Mouse (Mus musculus) neural tube, embryonic 12.5 days (tissue): ENCODE data around the gene Utrn. TPM values are rescaled to one million over a fixed set of nuclear protein-coding genes. Genes with fewer than 3 reads are reported as not detected.

ENCODE experiments used
- ATAC-seq: fragments of 200-750 bp; cut with Nextera tagmentation; 2 replicates; pipeline ENCODE4 v1.8.0; 2017; ENCODE audit warnings: low read depth, mild to moderate bottlenecking, moderate TSS enrichment, moderate library complexity; ENCODE audit not compliant: low FRiP score
- H3K27ac ChIP-seq: fragments of 300-500 bp; sonication (generic); 2 replicates; pipeline ENCODE4 v1.5.1; 2016
- H3K27me3 ChIP-seq: fragments of 300-500 bp; sonication (generic); replicated peaks from 2 replicates; pipeline ENCODE4 v1.6.1; 2016; ENCODE audit warnings: mild to moderate bottlenecking
- H3K36me3 ChIP-seq: fragments of 300-500 bp; sonication (generic); 2 replicates; pipeline ENCODE4 v1.6.1; 2016; ENCODE audit warnings: mild to moderate bottlenecking
- H3K4me1 ChIP-seq: fragments of 300-500 bp; sonication (generic); 2 replicates; pipeline ENCODE4 v1.6.1; 2016
- H3K4me2 ChIP-seq: fragments of 300-500 bp; sonication (generic); replicated peaks from 2 replicates; pipeline ENCODE4 v1.6.1; 2016; ENCODE audit warnings: mild to moderate bottlenecking
- H3K4me3 ChIP-seq: fragments of 300-500 bp; sonication (generic); 2 replicates; pipeline ENCODE4 v1.5.1; 2016
- H3K9ac ChIP-seq: fragments of 300-500 bp; sonication (generic); 2 replicates; pipeline ENCODE4 v1.6.1; 2016; ENCODE audit warnings: mild to moderate bottlenecking
- H3K9me3 ChIP-seq: fragments of 300-500 bp; sonication (generic); 2 replicates; pipeline ENCODE4 v1.6.1; 2016; ENCODE audit warnings: mild to moderate bottlenecking
- WGBS: fragments of 180-500 bp; shearing (Covaris S2); methylation state at CpG from one replicate; pipeline ENCODE4 v1.1.7; 2016; 5-methylcytosine and 5-hydroxymethylcytosine counted together
- polyA plus RNA-seq: library from polyadenylated mRNA; unstranded; fragments of >200 nt; fragmentation: Nextera tagmentation; extraction: Ambion mirVana; gene quantifications from 2 replicates; pipeline ENCODE4 v1.2.1, GENCODE M21; 2016

Gene Utrn
- polyA plus RNA-seq, 1 experiment from 2014 or later, result 44.4 TPM

DNA sequence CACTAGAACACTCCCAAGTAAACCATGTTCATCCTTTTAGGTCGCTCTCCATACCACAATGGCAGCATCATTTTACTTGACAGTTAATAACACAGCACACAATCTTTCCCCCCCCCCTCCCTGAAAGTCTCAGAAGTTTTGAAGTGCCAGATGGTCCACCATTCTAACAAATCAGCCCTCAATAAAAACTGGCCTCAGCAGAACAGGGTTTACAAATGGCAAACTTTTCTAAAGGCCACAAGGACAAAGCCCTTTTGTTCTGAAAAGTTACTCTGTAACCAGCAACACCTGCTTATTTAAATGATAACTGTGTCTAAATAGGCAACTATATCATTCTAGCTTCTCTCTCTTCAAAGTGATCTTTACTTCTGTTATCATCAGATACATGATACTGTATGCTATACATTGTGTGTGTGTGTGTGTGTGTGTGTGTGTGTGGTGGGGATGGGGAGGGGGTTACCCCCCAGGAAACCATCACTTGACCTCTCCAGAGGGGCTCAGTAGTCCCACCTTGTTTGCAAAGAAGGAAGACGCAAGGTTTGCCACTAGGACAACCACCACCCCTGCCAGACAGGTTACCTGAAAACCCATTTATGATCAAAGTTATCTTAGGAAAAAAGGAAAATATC is 315.0 kb downstream of the Utrn start:
- no peak for ATAC-seq
- 13% methylated on average over 2 of the region's 2 CpGs for WGBS
- Histone ChIP-seq H3K4me1 (peaks cover 25% of the 10 kb centered on the region), H3K9me3 (no peaks in the 10 kb centered on the region), H3K9ac (no peak overlapping the region), H3K4me2 (no peak overlapping the region), H3K36me3 (no peaks in the 10 kb centered on the region), H3K4me3 (no peak overlapping the region), H3K27me3 (no peaks in the 10 kb centered on the region), H3K27ac (no peak overlapping the region)

- 17% methylated on average over 5 of the region's 5 CpGs for WGBS
- H3K27ac ChIP-seq, result no peak overlapping the region
- peak; percentile 35; the same call in 1 of the 2 replicates for ATAC-seq
Observed at GRCm38 (mm10) chr10:12552890-12553278, 316.3 kb downstream of the Utrn start.

DNA sequence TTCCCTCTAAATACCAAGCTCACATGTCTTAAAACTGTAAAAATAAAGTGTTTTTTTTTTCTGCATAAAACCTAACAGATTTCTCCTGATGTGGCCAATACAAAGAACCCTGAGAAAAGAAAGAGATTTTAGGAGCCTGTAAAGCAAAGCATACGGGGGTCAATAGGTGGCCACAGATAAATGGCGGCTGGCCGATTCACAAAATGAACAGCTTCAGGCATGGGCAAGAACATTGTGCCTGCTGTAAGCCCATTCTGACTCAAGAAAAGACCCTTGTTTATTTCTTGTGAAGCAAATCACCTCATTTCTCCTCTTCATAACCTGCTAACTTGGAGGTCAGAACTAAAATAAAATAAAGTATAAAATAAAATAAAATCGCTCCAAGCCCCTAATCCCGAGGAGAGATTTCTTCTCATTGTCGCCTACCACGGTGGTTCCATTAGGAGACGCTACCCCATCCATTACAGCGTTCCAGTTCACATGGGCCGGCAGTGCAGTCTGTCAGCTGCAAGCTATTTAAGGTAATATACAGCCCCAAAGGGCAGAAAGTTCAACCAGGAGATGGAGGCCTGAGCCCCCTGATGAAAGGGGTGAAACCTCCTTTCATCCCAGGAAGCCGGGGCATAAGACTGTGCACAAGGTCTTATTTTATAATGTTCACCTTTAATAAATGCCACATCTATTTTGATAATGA is 316.8 kb downstream of the Utrn start:
- no peak overlapping the region for H3K27ac ChIP-seq
- H3K4me1 ChIP-seq, result peaks cover 40% of the 10 kb centered on the region
- peak overlapping the region; percentile 9; the same call in 1 of the 2 replicates for H3K4me2 ChIP-seq
- ATAC-seq, result peak; percentile 15; the same call in 1 of the 2 replicates
- no peaks in the 10 kb centered on the region for H3K9me3 ChIP-seq
- H3K4me3 ChIP-seq, result no peak overlapping the region
- WGBS, result 5% methylated on average over 11 of the region's 11 CpGs
- no peaks in the 10 kb centered on the region for H3K36me3 ChIP-seq
- H3K27me3 ChIP-seq, result no peaks in the 10 kb centered on the region
- no peak overlapping the region for H3K9ac ChIP-seq

More at GRCm38 (mm10) chr10:12552890-12553278, 316.3 kb downstream of the Utrn start:
- H3K9ac ChIP-seq, result no peak overlapping the region
- H3K9me3 ChIP-seq, result no peaks in the 10 kb centered on the region
- no peaks in the 10 kb centered on the region for H3K27me3 ChIP-seq
- H3K4me1 ChIP-seq, result peaks cover 37% of the 10 kb centered on the region
- no peaks in the 10 kb centered on the region for H3K36me3 ChIP-seq
- no peak overlapping the region for H3K4me2 ChIP-seq
- no peak overlapping the region for H3K4me3 ChIP-seq

DNA sequence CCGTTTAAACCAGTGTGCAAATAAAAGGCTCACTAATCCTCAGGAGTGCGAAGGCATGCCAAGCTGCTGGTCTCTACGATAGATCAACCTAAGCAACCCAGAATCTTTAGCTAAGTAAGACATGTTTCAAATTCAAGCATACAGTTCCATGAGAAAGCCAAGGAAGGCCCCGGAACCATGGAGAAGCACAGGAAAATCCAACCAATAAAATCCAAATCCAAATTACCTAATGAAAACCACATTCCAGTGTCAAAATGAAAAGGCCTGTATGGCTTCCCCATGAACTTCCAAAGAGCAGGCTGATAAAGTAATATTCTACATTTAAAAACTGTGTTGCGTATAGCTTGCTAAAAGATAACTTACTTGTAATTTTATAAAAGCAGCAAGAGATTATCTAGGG is 317.4 kb downstream of the Utrn start:
- H3K9ac ChIP-seq, result no peak overlapping the region
- H3K27me3 ChIP-seq, result no peaks in the 10 kb centered on the region
- H3K9me3 ChIP-seq, result no peaks in the 10 kb centered on the region
- 60% methylated on average over 5 of the region's 5 CpGs for WGBS
- peaks cover 45% of the 10 kb centered on the region for H3K4me1 ChIP-seq
- ATAC-seq, result no peak
- H3K36me3 ChIP-seq, result no peaks in the 10 kb centered on the region
- H3K27ac ChIP-seq, result no peak overlapping the region
- no peak overlapping the region for H3K4me2 ChIP-seq
- H3K4me3 ChIP-seq, result no peak overlapping the region

DNA sequence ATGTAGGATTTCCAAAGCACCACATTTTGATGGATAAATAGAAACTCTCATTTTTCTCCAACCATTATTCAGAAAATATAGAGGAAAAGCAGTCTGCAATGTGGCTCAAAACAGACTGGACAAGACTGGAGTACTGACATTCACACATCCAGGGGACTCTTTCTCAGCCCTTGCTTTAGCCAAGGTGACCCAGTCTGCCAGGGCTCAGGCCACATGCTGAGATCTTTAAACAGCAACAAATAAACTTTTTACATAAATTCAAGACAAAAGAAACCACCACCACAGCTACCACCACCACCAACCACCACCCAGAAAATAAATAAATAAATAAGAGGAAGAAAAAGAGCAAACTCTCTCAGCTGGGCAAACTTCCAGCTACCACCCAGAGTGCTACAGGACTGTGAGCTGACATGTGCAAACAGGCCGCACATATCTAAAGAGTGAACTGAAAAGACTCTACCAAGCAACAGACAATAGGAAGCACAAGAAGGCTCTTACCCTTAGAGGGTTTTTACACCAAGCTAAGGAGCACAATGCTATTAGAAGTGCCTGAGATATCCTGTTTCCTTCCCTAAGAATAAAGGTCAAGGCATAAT is 319.1 kb downstream of the Utrn start:
- peaks cover 47% of the 10 kb centered on the region for H3K4me1 ChIP-seq
- no peak overlapping the region for H3K9ac ChIP-seq
- no peaks in the 10 kb centered on the region for H3K36me3 ChIP-seq
- no peak overlapping the region for H3K4me2 ChIP-seq
- WGBS, result 13% methylated on average over 1 of the region's 1 CpGs
- no peaks in the 10 kb centered on the region for H3K9me3 ChIP-seq
- ATAC-seq, result no peak
- H3K27ac ChIP-seq, result no peak overlapping the region
- H3K4me3 ChIP-seq, result no peak overlapping the region
- no peaks in the 10 kb centered on the region for H3K27me3 ChIP-seq

- Histone ChIP-seq H3K27ac (no peak overlapping the region), H3K4me2 (peak overlapping the region; percentile 67), H3K4me3 (no peak overlapping the region), H3K4me1 (peaks cover 46% of the 10 kb centered on the region), H3K27me3 (no peaks in the 10 kb centered on the region), H3K9ac (no peak overlapping the region), H3K9me3 (no peaks in the 10 kb centered on the region), H3K36me3 (no peaks in the 10 kb centered on the region)
- ATAC-seq, result no peak
- WGBS, result 11% methylated on average over 5 of the region's 5 CpGs
Observed at GRCm38 (mm10) chr10:12549261-12549660, 319.9 kb downstream of the Utrn start.

DNA sequence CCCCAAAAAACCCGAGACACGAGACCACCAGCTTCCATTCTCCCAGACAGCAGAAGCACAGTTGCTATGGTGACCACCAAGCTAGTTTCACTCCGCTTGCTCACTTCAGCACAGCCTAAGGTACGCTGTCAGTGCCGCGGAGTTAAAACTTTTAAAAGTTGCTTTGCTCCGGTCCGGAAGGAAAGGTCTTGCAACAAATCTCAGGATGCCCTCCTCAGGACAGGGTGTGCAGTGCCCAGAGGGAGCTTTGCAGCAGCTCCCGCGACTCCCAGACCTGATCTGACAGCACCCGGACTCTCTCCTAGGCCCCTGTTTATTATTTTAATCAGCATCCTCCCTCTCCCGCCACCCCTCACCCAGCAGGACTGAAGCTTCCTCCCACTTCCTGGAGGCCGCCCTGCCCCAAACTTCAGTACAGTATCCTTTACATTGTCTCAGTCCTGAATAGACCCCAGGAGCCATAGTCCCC is 320.5 kb downstream of the Utrn start:
- Histone ChIP-seq H3K27me3 (no peaks in the 10 kb centered on the region), H3K4me3 (peak overlapping the region; percentile 24), H3K4me1 (peaks cover 42% of the 10 kb centered on the region), H3K27ac (no peak overlapping the region), H3K9me3 (no peaks in the 10 kb centered on the region), H3K4me2 (peak overlapping the region; percentile 67), H3K9ac (peak overlapping the region; percentile 14; the same call in 1 of the 2 replicates), H3K36me3 (no peaks in the 10 kb centered on the region)
- 0% methylated on average over 13 of the region's 13 CpGs for WGBS
- ATAC-seq, result peak; percentile 63

DNA sequence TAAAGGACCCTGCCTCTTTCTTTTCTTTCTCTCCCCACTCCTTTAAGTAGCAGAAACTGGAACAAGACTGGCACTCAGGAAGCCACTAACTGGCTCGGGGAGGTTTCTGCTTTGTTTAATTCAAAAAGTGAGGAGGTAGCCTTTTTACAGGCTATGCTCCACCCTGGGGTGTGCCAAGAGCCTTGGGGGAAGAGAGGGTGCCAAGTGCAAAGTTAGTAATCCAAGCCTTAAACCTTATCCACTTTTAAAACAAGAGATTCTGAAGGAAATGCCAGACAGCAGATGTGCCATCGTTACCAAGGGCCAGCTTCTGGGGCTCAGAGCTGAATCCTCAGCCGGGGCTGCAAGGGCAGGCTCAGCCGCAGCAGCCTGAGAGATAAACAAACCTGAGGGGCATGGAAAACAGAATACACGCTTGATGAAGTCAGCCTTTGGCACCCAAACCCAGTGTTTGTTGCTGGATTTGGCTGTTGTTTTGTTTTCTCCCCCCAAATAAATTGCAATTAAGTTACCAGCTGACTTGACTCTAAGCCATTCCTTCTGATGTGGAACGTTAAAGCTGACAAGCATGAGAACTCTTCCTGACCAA is 322.0 kb downstream of the Utrn start:
- WGBS, result 7% methylated on average over 6 of the region's 6 CpGs
- peaks cover 34% of the 10 kb centered on the region for H3K4me1 ChIP-seq
- no peaks in the 10 kb centered on the region for H3K9me3 ChIP-seq
- no peaks in the 10 kb centered on the region for H3K27me3 ChIP-seq
- no peaks in the 10 kb centered on the region for H3K36me3 ChIP-seq
- H3K4me2 ChIP-seq, result peak overlapping the region; percentile 67
- H3K27ac ChIP-seq, result no peak overlapping the region
- no peak for ATAC-seq
- H3K4me3 ChIP-seq, result peak overlapping the region; percentile 24; the same call in 1 of the 2 replicates
- no peak overlapping the region for H3K9ac ChIP-seq

DNA sequence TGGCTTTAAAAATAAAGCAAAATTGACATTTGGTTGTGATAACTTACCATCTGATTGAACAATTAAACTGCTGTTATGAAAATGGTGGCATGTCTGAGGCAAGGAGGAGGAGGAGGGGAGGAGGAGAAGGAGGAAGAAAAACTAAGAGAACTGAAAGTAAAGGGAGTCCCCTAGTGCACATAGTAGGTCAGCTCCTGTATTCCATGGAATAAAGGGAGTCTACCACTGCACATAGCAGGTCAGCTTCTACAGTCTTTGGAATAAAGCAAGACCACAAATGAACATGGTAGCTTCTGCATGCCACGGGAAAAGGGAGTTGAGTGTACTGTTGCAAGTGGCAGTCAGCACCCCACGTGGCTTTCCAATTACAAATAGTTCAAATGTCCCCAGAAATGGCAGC is 323.7 kb downstream of the Utrn start:
- WGBS, result 47% methylated on average over 2 of the region's 2 CpGs
- Histone ChIP-seq H3K36me3 (no peaks in the 10 kb centered on the region), H3K27me3 (no peaks in the 10 kb centered on the region), H3K4me2 (no peak overlapping the region), H3K4me1 (peaks cover 32% of the 10 kb centered on the region), H3K4me3 (no peak overlapping the region), H3K9ac (no peak overlapping the region), H3K27ac (no peak overlapping the region), H3K9me3 (no peaks in the 10 kb centered on the region)
- ATAC-seq, result no peak

- H3K27me3 ChIP-seq, result no peaks in the 10 kb centered on the region
- H3K9ac ChIP-seq, result no peak overlapping the region
- no peak for ATAC-seq
- H3K27ac ChIP-seq, result no peak overlapping the region
- 57% methylated on average over 1 of the region's 1 CpGs for WGBS
- H3K4me2 ChIP-seq, result no peak overlapping the region
- no peaks in the 10 kb centered on the region for H3K9me3 ChIP-seq
- 0 out of 2 replicates have a peak, but pooled peaks cover 7% of the 10 kb centered on the region for H3K4me1 ChIP-seq
- no peaks in the 10 kb centered on the region for H3K36me3 ChIP-seq
- no peak overlapping the region for H3K4me3 ChIP-seq
Observed at GRCm38 (mm10) chr10:12541757-12542156, 327.4 kb downstream of the Utrn start.

DNA sequence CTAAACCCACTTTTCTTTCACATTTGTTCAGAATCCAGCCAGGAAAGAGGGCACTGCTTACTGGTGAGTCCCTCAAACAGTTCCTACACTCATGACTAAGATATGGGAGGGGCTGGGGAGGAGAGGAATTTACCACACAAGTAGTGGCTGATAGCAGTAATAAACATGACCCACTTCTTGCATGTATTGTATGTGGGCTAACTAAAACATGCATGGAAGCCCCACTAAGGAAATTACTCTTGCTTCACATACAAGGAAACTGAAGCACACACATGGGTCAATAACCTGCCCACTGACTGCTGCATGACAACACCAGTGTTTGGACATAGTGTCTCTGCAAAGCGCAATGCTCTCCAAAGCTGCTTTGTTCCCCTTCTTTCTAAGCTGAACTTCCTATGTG is 333.9 kb downstream of the Utrn start:
- H3K27ac ChIP-seq, result no peak overlapping the region
- 98% methylated on average over 1 of the region's 1 CpGs for WGBS
- H3K4me2 ChIP-seq, result no peak overlapping the region
- no peak overlapping the region for H3K9ac ChIP-seq
- 0 out of 2 replicates have a peak, but pooled peaks cover under 1% of the 10 kb centered on the region for H3K4me1 ChIP-seq
- no peaks in the 10 kb centered on the region for H3K36me3 ChIP-seq
- no peak for ATAC-seq
- no peaks in the 10 kb centered on the region for H3K9me3 ChIP-seq
- no peak overlapping the region for H3K4me3 ChIP-seq
- H3K27me3 ChIP-seq, result no peaks in the 10 kb centered on the region

DNA sequence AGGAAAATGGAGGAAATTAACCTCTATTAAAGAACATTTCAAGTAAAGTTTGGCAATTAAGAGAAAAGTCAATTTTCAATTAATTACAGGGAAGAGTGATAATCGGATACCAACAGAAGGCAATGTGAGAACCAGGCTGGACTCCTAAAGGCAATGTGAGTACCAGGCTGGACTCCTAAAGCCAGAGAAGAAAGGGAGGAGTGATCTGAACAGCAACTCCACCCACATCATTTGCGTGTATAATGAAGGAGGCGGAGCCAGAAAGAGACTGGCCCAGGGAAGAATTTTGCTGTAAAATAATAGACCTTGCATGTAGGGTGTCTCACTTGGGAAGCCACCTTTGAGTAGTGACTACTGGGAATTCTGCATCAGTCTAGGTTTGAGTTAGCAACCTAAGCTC is 334.4 kb downstream of the Utrn start:
- H3K27ac ChIP-seq, result no peak overlapping the region
- H3K4me1 ChIP-seq, result no peaks in the 10 kb centered on the region
- H3K4me3 ChIP-seq, result no peak overlapping the region
- H3K9me3 ChIP-seq, result no peaks in the 10 kb centered on the region
- ATAC-seq, result no peak
- no peaks in the 10 kb centered on the region for H3K27me3 ChIP-seq
- 72% methylated on average over 3 of the region's 3 CpGs for WGBS
- no peak overlapping the region for H3K4me2 ChIP-seq
- H3K36me3 ChIP-seq, result no peaks in the 10 kb centered on the region
- H3K9ac ChIP-seq, result no peak overlapping the region
